Mouse (Mus musculus) bone marrow macrophage, adult 2 months (primary cell): ENCODE results near the gene Speer4f2. TPM values are rescaled to one million over a fixed set of nuclear protein-coding genes. Genes with fewer than 3 reads are reported as not detected.

Experiments
- H3K27ac ChIP-seq: 2 replicates; pipeline ENCODE4 v1.5.1; 2012; ENCODE audit warnings: low read depth, low read length; ENCODE audit not compliant: insufficient read depth
- H3K4me1 ChIP-seq: 2 replicates; pipeline ENCODE4 v1.6.1; 2012; ENCODE audit warnings: low read length; ENCODE audit not compliant: control insufficient read depth, insufficient read depth
- H3K4me3 ChIP-seq: 2 replicates; pipeline ENCODE4 v1.5.1; 2012; ENCODE audit warnings: mild to moderate bottlenecking, low read length, moderate library complexity; ENCODE audit not compliant: insufficient read depth
- CTCF ChIP-seq: IDR thresholded peaks from 2 replicates; pipeline ENCODE4 v1.5.1; 2012; ENCODE audit warnings: low read depth, mild to moderate bottlenecking, low read length, moderate library complexity
- POLR2A ChIP-seq: IDR thresholded peaks from 2 replicates; pipeline ENCODE4 v1.6.1; 2012; ENCODE audit warnings: mild to moderate bottlenecking, low read depth, low read length, borderline replicate concordance
- polyA plus RNA-seq: library from polyadenylated mRNA; stranded (reverse); fragments of >200 nt; gene quantifications from 2 replicates; pipeline ENCODE4 v1.2.4, GENCODE M21; 2012; ENCODE audit not compliant: missing spikeins, insufficient read depth, insufficient read length

The Speer4f2 gene
- polyA plus RNA-seq, 1 experiment = not detected

- H3K4me1 ChIP-seq = no peaks in the 10 kb centered on the region
- TF ChIP-seq CTCF (no peak), POLR2A (no peak)
- no peak overlapping the region for H3K27ac ChIP-seq
- no peak overlapping the region for H3K4me3 ChIP-seq
Measured at GRCm38 (mm10) chr5:17403584-17403983, 30.6 kb downstream of the Speer4f2 start.

GRCm38 (mm10) chr5:17408924-17409660 lies 36.1 kb downstream of the Speer4f2 start:
- Histone ChIP-seq H3K4me1 (no peaks in the 10 kb centered on the region), H3K27ac (no peak overlapping the region), H3K4me3 (no peak overlapping the region)
- no peak for TF ChIP-seq POLR2A
- no peak for TF ChIP-seq CTCF

GRCm38 (mm10) chr5:17417201-17417600 lies 44.2 kb downstream of the Speer4f2 start:
- Histone ChIP-seq H3K4me1 (peaks cover 2% of the 10 kb centered on the region; the same call in 1 of the 2 replicates), H3K4me3 (no peak overlapping the region), H3K27ac (no peak overlapping the region)
- no peak for TF ChIP-seq CTCF

GRCm38 (mm10) chr5:17419215-17419820 lies 46.3 kb downstream of the Speer4f2 start:
- Histone ChIP-seq H3K27ac (no peak overlapping the region), H3K4me1 (peaks cover 2% of the 10 kb centered on the region; the same call in 1 of the 2 replicates), H3K4me3 (no peak overlapping the region)
- TF ChIP-seq CTCF (no peak), POLR2A (no peak)

- H3K4me3 ChIP-seq = no peak overlapping the region
- no peak overlapping the region for H3K27ac ChIP-seq
- H3K4me1 ChIP-seq = peaks cover 2% of the 10 kb centered on the region; the same call in 1 of the 2 replicates
- TF ChIP-seq POLR2A = no peak
Measured at GRCm38 (mm10) chr5:17419921-17420320, 46.9 kb downstream of the Speer4f2 start.

- Histone ChIP-seq H3K4me1 (no peaks in the 10 kb centered on the region), H3K4me3 (no peak overlapping the region), H3K27ac (no peak overlapping the region)
- TF ChIP-seq POLR2A = no peak
- no peak for TF ChIP-seq CTCF
Measured at GRCm38 (mm10) chr5:17422225-17422624, 49.2 kb downstream of the Speer4f2 start.

GRCm38 (mm10) chr5:17426930-17427329 lies 54.0 kb downstream of the Speer4f2 start:
- Histone ChIP-seq H3K4me3 (no peak overlapping the region), H3K27ac (no peak overlapping the region), H3K4me1 (no peaks in the 10 kb centered on the region)
- TF ChIP-seq CTCF (no peak), POLR2A (no peak)

Other genes with a start within 250 kb of the Speer4f2 start
- gene Speer4f1, start 102.9 kb downstream of the Speer4f2 start, polyA plus RNA-seq = not detected in 2 replicates
- gene Sema3c, start 201.1 kb downstream of the Speer4f2 start, polyA plus RNA-seq = 0.61 and 0.78 TPM in 2 replicates